Mouse (Mus musculus) bone marrow macrophage, adult 2 months (primary cell): ENCODE measurements around the gene Gadd45gip1.

ENCODE experiments used
- CTCF ChIP-seq: IDR thresholded peaks from 2 replicates; pipeline ENCODE4 v1.5.1; 2012; ENCODE audit warnings: low read depth, mild to moderate bottlenecking, low read length, moderate library complexity
- POLR2A ChIP-seq: IDR thresholded peaks from 2 replicates; pipeline ENCODE4 v1.6.1; 2012; ENCODE audit warnings: mild to moderate bottlenecking, low read depth, low read length, borderline replicate concordance

DNA sequence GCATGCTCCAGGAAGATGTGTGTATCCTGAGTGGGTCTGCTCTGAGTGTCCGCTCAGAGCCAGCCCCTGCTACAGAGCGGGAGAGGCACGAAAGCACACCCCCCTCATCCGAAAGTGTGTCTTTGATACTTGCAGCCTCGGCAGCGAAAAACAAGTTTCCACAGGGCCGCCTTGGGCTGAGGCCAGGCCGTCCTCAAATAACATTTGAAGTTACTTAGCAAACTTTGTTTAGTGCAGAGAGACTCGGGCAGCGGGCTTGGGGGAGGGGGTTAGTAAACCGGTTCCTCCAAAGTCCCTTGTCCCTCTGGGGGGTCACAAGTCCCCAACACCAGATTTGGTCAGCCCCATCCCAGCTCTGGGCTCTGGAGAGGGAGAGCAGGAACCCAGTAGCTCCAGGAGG lies 42.4 kb upstream of the Gadd45gip1 start:
- no peak for TF ChIP-seq POLR2A
- TF ChIP-seq CTCF: no peak
